Mouse (Mus musculus) right cerebral cortex, postnatal 10 days (tissue): ENCODE measurements at regions not wholly inside any gene's neighbourhood (a gene's known extent, or its start where the extent isn't known, plus 50 kb on each side); places are given as distances from the start of the nearest gene placed in this dataset.

Experiments
- DNase-seq, 2 experiments: peaks; one replicate each; pipeline ENCODE4 v3.0.0; 2021; ENCODE audit warnings: low spot score in 2 of 2

GRCm38 (mm10) chrX:12365582-12366323 is 205.6 kb upstream of the Bcor start:
- DNase-seq: no peak

- no peak for DNase-seq
Measured at GRCm38 (mm10) chrX:12366801-12367200, 206.6 kb upstream of the Bcor start.

GRCm38 (mm10) chrX:12373670-12374069 is 213.5 kb upstream of the Bcor start:
- peak in 1 of 2 experiments; percentile 24 for DNase-seq

DNA sequence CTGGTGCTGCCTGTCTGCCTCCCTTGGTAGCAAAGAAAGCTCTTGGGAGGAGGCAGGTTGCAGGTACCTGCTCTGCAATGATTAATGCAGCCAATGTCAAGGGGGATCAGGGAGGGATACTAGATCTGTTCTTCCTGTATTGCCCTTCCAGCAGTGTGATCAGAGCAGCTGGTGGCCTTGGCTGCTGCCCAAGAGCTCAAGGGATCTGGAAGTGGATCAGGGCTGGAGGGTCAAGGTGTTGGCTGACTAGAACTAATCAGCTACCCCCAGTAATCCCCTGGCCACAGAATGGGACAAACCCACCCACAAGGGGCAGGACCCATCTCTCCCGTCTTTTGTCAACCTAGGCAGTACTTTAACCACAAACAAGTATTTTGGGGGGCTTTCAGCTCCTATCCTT is 211.8 kb upstream of the Atp6ap2 start:
- no peak for DNase-seq

GRCm38 (mm10) chrX:12376238-12376980 is 211.2 kb upstream of the Atp6ap2 start:
- DNase-seq: no peak

DNA sequence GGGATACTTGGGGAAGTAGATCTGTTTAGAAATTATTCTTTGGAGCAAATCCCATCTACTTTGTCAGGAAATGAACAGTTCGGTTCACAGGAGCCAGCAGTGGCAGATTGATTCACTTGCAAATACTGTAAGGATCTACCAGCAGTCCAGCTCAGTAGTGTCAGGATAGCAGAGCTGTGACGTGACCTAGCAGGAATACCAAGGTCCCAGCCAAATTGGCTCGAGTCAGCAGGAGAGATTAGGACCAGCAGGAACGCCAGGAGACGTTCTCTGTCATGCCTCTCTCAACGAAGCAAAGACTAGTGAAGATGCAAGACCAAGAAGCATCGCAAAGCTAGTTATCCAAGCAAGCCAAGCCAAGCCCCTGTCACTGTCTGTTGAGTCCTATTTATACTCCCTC is 210.2 kb upstream of the Atp6ap2 start:
- DNase-seq: no peak

GRCm38 (mm10) chrX:12392145-12392825 is 195.3 kb upstream of the Atp6ap2 start:
- no peak for DNase-seq

DNA sequence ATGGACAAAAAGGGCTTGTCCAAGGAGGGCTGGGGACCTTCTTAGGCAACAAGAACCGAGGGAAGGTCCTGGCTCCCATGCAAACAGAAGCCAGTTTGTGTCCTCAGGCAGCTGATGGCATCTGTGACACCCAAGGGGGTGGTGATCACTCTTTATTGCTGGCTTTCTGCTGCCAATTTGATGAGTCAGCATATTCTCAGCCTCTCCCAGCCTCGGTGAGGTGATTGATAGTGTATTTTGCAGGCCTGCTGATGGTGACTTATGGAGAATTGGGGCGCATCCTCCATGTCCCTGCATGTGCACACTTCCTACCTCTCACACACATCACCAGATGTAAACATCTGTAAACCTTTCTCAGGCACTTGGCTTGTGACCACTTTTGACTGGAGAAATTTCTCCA is 178.3 kb upstream of the Atp6ap2 start:
- no peak for DNase-seq

DNA sequence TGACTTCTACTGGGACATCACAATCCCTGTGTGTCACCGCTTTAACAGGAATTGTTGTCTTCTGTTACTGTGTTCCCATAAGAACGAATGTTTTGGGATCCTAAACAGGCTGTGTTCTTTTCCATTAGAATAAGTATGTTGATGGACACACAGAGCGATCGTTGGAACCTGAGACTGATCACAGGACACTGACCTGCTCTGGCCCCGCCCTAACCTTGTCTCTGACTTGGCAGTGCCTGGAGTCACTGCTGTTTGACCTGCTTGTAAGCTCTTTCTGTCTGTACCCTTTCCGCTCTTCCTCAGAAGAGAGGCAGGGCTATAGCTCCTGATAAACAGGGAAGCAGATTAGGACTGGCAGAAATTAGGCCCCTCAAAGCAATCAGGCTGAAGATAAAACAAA is 162.0 kb upstream of the Atp6ap2 start:
- no peak for DNase-seq

DNA sequence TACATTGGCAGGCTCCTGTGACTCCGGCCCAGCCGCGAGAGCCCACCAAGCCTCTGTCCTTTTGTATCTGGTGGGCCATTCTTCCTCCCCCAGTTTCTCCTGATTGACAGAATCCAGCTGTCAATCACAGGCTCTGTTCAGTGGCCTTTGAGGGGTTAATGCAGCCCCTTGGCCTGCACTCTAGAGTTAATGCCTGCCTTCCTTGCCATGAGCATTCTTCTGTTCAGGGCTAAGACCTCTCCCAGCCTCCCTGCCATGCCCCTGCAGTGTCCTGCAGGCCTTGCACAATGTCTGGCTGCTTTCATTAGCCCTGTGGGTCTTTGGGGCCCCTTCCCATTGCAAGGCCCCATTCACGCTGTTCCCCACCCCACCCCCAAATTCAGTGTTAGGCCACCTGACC is 160.9 kb upstream of the Atp6ap2 start:
- DNase-seq: no peak

DNA sequence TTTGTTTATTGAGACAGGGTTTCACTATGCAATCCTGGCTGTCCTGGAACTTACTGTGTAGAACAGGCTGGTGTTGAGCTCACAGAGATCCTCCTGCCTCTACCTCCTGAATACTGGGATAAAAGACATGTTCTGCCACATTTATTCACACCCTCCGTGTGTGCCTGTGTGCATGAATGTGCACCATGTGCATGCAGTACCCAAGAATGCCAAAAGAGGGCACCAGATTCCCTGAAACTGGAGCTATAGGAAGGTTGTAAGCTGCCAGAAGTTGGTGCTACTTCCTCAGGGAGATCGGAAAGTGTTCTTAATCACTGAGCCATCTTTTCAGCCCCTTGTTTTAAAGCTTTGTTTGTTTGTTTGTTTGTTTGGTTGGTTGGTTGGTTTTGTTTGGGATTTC is 155.3 kb upstream of the Atp6ap2 start:
- DNase-seq: no peak

- DNase-seq: peak; percentile 17 to 22
Measured at GRCm38 (mm10) chrX:12435656-12436055, 151.9 kb upstream of the Atp6ap2 start.

- DNase-seq: peak in 1 of 2 experiments; percentile 22
Measured at GRCm38 (mm10) chrX:12436106-12436505, 151.5 kb upstream of the Atp6ap2 start.

GRCm38 (mm10) chrX:12439447-12439846 is 148.2 kb upstream of the Atp6ap2 start:
- DNase-seq: peak; percentile 24 to 43

- DNase-seq: no peak
Measured at GRCm38 (mm10) chrX:12443794-12444193, 143.8 kb upstream of the Atp6ap2 start.

DNA sequence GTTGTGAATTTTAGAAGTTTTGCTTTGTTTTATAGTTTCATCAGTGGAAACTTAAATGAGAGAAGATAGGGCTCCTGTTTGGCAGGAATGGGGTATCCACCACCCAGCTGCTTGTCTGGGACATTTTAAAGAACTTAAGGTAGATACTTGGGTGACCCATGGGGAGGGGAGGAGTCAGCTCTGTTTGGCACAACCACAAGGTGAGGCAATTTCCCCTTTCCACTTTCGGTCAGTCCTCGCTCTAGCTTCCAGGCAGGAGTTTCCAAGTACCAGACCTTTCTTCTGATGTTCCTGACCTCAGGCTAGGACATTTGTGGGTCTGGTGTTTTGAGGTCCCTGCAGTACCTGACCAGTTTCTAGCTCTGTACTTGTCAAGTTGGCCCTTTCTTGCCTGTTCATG is 142.5 kb upstream of the Atp6ap2 start:
- DNase-seq: no peak

DNA sequence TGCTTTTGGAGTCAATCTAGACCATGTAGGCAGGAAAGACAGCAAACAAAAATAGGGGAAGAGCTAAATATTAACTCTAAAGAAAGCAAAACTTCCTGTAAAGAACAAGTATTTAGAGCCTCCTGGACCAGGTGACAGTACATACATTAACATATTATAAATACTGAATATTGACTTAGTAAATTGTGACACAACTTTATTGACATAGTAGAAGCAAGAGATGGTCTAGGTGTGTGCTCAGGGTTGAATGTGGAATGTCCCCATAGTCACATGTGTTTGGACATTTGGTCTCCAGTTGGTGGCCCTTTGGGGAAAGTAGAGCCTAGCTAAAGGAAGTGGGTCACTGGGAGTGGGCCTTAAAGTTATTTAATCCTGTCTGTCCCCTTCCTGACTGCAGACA is 139.6 kb upstream of the Atp6ap2 start:
- DNase-seq: no peak

DNA sequence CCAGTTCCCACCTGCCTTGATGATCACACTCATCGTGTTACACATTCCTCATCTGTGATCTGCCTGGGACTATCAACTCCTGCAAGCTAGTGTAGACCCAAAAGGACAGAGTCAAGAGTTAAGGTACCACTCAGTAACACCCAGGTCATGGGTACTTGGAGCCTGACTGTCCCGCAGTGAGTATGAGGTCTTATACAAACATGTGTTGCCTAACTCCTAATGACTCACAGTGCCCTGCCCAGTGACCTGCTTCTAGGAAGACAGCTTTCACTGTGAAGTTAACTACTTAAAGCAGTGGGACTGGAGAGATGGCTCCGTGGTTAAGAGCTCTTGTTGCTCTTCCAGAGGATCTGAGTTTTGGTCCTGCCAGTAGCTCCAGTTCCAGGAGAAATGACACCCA is 137.9 kb upstream of the Atp6ap2 start:
- no peak for DNase-seq

GRCm38 (mm10) chrX:12452979-12453769 is 134.4 kb upstream of the Atp6ap2 start:
- DNase-seq: no peak

GRCm38 (mm10) chrX:12461657-12462056 is 125.9 kb upstream of the Atp6ap2 start:
- DNase-seq: no peak

DNA sequence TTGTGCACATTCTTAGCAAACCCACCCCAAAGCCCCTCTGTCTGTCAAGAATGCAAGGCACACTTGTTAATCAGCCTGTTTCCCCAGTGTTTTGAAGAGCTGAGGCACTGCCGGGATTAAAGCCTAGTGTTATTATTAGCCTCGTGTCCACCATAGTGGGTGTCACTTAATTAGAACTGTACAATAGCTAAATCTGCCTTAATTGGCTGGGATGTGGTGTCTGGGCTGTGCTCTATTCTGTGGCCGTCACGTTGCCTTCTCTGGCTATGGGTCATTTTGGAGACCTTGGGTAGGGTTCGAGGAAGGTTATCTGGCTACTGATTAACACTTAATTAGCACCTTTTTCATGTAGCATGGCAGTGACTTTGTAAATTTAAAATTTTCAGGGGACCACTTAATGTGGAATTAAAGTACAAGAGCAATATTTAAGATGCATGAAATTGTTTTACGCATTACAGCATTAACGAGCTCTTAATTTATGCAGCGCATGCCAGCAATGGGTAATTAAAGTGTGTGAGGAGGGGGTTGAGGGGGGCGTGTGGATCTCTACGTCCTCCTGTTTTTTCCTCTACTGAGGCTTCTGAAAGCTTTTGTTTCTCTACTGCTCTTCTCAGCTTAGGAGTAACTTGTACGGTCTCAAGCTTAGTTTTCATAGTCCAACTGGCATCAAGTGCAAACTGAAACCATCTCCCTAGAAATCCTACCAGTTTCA is 124.5 kb upstream of the Atp6ap2 start:
- DNase-seq: no peak
